Comparison of ENCODE assay signal across 17 mouse cellular contexts in the genomic region with DNA sequence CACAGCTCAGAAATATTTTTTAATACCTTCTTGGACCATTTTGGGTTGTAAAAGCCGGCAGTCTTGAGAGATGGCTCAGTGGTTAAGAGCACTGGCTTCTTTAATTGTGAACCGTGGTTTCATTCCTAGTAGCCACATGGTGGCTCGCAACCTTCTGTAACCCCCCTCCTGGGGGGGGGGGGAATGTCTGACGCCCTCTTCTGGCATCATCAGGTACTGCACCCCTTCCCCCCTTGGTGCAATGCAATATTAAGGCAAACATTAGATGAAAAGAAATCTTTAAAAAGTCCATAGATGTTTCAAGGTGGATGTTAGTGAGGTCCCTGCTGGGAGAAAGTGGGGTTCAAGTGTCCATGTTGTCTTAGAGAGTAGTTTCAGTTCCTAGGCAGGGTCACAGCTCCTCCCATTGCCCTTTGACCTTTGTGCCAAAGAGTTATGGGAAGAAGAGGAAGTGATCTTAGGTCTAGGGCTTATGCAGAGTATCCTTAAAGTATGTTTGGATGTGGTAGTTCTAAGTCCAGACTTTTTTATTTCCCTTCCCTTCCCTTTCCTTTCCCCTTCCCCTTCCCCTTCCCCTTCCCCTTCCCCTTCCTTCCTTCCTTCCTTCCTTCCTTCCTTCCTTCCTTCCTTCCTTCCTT.
DNase-seq lines count a peak whose midpoint lies in the region; ATAC-seq and TF ChIP-seq lines count a peak whose summit lies in the region.
"Had no signal": no experiment of that assay in that cellular context is flagged by ENCODE, and none has a peak within 500 bp of the region (broad histone marks: within the 10 kb centered on the region; RNA-seq: fewer than 3 reads in every experiment).

No protein-coding gene starts in this region.

- WGBS in kidney, adult 2 months, result 36% methylated on average over 4 of the region's 4 CpGs
- WGBS in midbrain, embryonic 11.5 days, result 40% methylated on average over 4 of the region's 4 CpGs
- 38% methylated on average over 4 of the region's 4 CpGs for WGBS in midbrain, embryonic 10.5 days
- WGBS in small intestine, adult 2 months, result 39% methylated on average over 4 of the region's 4 CpGs

- no peak for TF ChIP-seq CTCF in kidney, adult 2 months (conservative IDR thresholded peaks at IDR 0.05; ENCODE audit: insufficient read depth, insufficient read length, low read depth, low read length)
- TF ChIP-seq CTCF in bone marrow macrophage, adult 2 months (IDR thresholded peaks at IDR 0.05; ENCODE audit: low read depth, low read length), result 0 out of 2 replicates have a peak, but pooled peaks have one; percentile 30
- peak; percentile 32; the same call in 1 of the 2 replicates for TF ChIP-seq CTCF in small intestine, adult 2 months (IDR thresholded peaks at IDR 0.05; ENCODE audit: extremely low read depth, insufficient read length, insufficient replicate concordance, low read depth, low read length)

- H3K27me3 ChIP-seq in kidney, adult 2 months (replicated peaks; ENCODE audit: control insufficient read depth, insufficient read depth, low read length), result no peaks in the 10 kb centered on the region
- H3K27me3 ChIP-seq in midbrain, embryonic 11.5 days (ENCODE audit: control insufficient read depth, insufficient read depth, low read length), result no peaks in the 10 kb centered on the region
- H3K27me3 ChIP-seq in midbrain, embryonic 10.5 days (ENCODE audit: low read depth, poor library complexity, severe bottlenecking), result no peaks in the 10 kb centered on the region
- H3K27me3 ChIP-seq in small intestine, adult 2 months (ENCODE audit: control insufficient read depth, insufficient read depth, low read length), result no peaks in the 10 kb centered on the region
- H3K27me3 ChIP-seq: neural tube, embryonic 15.5 days had no signal

- peaks cover 4% of the 10 kb centered on the region; the same call in 1 of the 2 replicates for H3K4me1 ChIP-seq in kidney, adult 2 months (ENCODE audit: control insufficient read depth, insufficient read depth, low read length)
- no peaks in the 10 kb centered on the region for H3K4me1 ChIP-seq in midbrain, embryonic 11.5 days (ENCODE audit: control insufficient read depth, insufficient read depth, low read length)
- no peaks in the 10 kb centered on the region for H3K4me1 ChIP-seq in midbrain, embryonic 10.5 days
- H3K4me1 ChIP-seq in bone marrow macrophage, adult 2 months (ENCODE audit: control insufficient read depth, insufficient read depth, low read length), result 0 out of 2 replicates have a peak, but pooled peaks cover 4% of the 10 kb centered on the region
- no peaks in the 10 kb centered on the region for H3K4me1 ChIP-seq in small intestine, adult 2 months (ENCODE audit: control insufficient read depth, insufficient read depth, insufficient read length, low read length)
- H3K4me1 ChIP-seq: forebrain, embryonic 10.5 days; heart, embryonic 10.5 days had no signal

- no peak for ATAC-seq in midbrain, embryonic 11.5 days (ENCODE audit: low FRiP score)
- ATAC-seq: midbrain, embryonic 16.5 days had no signal

- no peak overlapping the region for H3K4me3 ChIP-seq in kidney, adult 2 months (ENCODE audit: insufficient read depth, low read depth, low read length)
- no peak overlapping the region for H3K4me3 ChIP-seq in midbrain, embryonic 11.5 days (ENCODE audit: low read depth, low read length)
- no peak overlapping the region for H3K4me3 ChIP-seq in midbrain, embryonic 10.5 days
- H3K4me3 ChIP-seq in bone marrow macrophage, adult 2 months (ENCODE audit: insufficient read depth, low read length), result no peak overlapping the region
- H3K4me3 ChIP-seq in small intestine, adult 2 months (ENCODE audit: low read depth, low read length), result no peak overlapping the region
- H3K4me3 ChIP-seq: embryonic facial prominence, embryonic 10.5 days; forebrain, embryonic 10.5 days; heart, embryonic 10.5 days; hindbrain, embryonic 10.5 days; neural tube, embryonic 15.5 days had no signal

- H3K27ac ChIP-seq in kidney, adult 2 months (ENCODE audit: insufficient read depth, low read depth, low read length), result no peak overlapping the region
- no peak overlapping the region for H3K27ac ChIP-seq in midbrain, embryonic 11.5 days (ENCODE audit: low read depth, low read length)
- H3K27ac ChIP-seq in midbrain, embryonic 10.5 days (replicated peaks), result no peak overlapping the region
- no peak overlapping the region for H3K27ac ChIP-seq in bone marrow macrophage, adult 2 months (ENCODE audit: insufficient read depth, low read depth, low read length)
- H3K27ac ChIP-seq in small intestine, adult 2 months (ENCODE audit: insufficient read depth, low read depth, low read length), result no peak overlapping the region
- H3K27ac ChIP-seq: embryonic facial prominence, embryonic 10.5 days; forebrain, embryonic 10.5 days; heart, embryonic 10.5 days; hindbrain, embryonic 10.5 days; neural tube, embryonic 15.5 days had no signal

- DNase-seq in kidney, adult 2 months, result peak; percentile 27
- no peak for DNase-seq in kidney, postnatal 4 days
- DNase-seq in midbrain, embryonic 11.5 days (ENCODE audit: low spot score, missing footprints), result peak; percentile 77
- no peak for DNase-seq in midbrain, embryonic 10.5 days (ENCODE audit: low spot score)
- no peak for DNase-seq in urinary bladder, postnatal 14 days (ENCODE audit: low spot score)
- no peak for DNase-seq in layer of hippocampus, postnatal 25 days (ENCODE audit: extremely low spot score in 1 of 2, low spot score in 1 of 2)
- DNase-seq: cerebellum, adult 8-10 months; kidney, adult 8-10 months; layer of hippocampus, adult 9-11 months had no signal

- no peak overlapping the region for H3K9ac ChIP-seq in midbrain, embryonic 11.5 days (ENCODE audit: low read length)
- H3K9ac ChIP-seq: neural tube, embryonic 15.5 days had no signal

- H3K9me3 ChIP-seq in midbrain, embryonic 11.5 days (ENCODE audit: control insufficient read depth, low read length), result no peaks in the 10 kb centered on the region
- H3K9me3 ChIP-seq in midbrain, embryonic 10.5 days (replicated peaks), result no peaks in the 10 kb centered on the region
- H3K9me3 ChIP-seq: forebrain, embryonic 10.5 days; heart, embryonic 10.5 days; neural tube, embryonic 15.5 days had no signal

- H3K36me3 ChIP-seq in kidney, adult 2 months (ENCODE audit: control insufficient read depth, insufficient read depth, low read length), result no peaks in the 10 kb centered on the region
- no peaks in the 10 kb centered on the region for H3K36me3 ChIP-seq in midbrain, embryonic 11.5 days (ENCODE audit: control insufficient read depth, insufficient read depth, low read length)
- H3K36me3 ChIP-seq in midbrain, embryonic 10.5 days, result no peaks in the 10 kb centered on the region
- H3K36me3 ChIP-seq in small intestine, adult 2 months (ENCODE audit: control insufficient read depth, insufficient read depth, low read length), result no peaks in the 10 kb centered on the region
- H3K36me3 ChIP-seq: embryonic facial prominence, embryonic 10.5 days; forebrain, embryonic 10.5 days; heart, embryonic 10.5 days; hindbrain, embryonic 10.5 days; neural tube, embryonic 15.5 days had no signal

- no peak for TF ChIP-seq POLR2A in kidney, adult 2 months (IDR thresholded peaks at IDR 0.05; ENCODE audit: low read depth, low read length)
- no peak for TF ChIP-seq POLR2A in bone marrow macrophage, adult 2 months (IDR thresholded peaks at IDR 0.05; ENCODE audit: borderline replicate concordance, low read depth, low read length)
- no peak for TF ChIP-seq POLR2A in small intestine, adult 2 months (IDR thresholded peaks at IDR 0.05; ENCODE audit: low read depth, low read length)

- H3K4me2 ChIP-seq in midbrain, embryonic 11.5 days, result no peak overlapping the region
- H3K4me2 ChIP-seq: neural tube, embryonic 15.5 days had no signal

Comparison
In these comparisons a context has a peak if more than half of its experiments do, and no peak if none do; other contexts are left out.
1. DNase-seq: peak in kidney, adult 2 months (single experiment) and midbrain, embryonic 11.5 days (single experiment); none in kidney, postnatal 4 days (0 of 2), midbrain, embryonic 10.5 days (single experiment), urinary bladder, postnatal 14 days (single experiment) and layer of hippocampus, postnatal 25 days (0 of 2).